9 mouse cellular contexts compared by ENCODE assay signal in genomic region chr15:7563279-7563678, GRCm38 (mm10).
A peak's percentile ranks its signal among the peaks of the same experiment; 100 is the strongest.
DNase-seq lines count a peak whose midpoint lies in the region; ATAC-seq and TF ChIP-seq lines count a peak whose summit lies in the region.
"Had no signal": no experiment of that assay in that cellular context is flagged by ENCODE, and none has a peak within 500 bp of the region (broad histone marks: within the 10 kb centered on the region; RNA-seq: fewer than 3 reads in every experiment).

No protein-coding gene starts in this region.

- no peak for DNase-seq in forebrain, postnatal 0 days
- DNase-seq in kidney, postnatal 36 days, result no peak
- DNase-seq in midbrain, embryonic 10.5 days (ENCODE audit: low spot score), result no peak

- H3K9ac ChIP-seq in forebrain, postnatal 0 days, result no peak overlapping the region
- no peak overlapping the region for H3K9ac ChIP-seq in forebrain, embryonic 12.5 days
- H3K9ac ChIP-seq in kidney, embryonic 15.5 days, result no peak overlapping the region
- no peak overlapping the region for H3K9ac ChIP-seq in midbrain, embryonic 15.5 days
- no peak overlapping the region for H3K9ac ChIP-seq in embryonic facial prominence, embryonic 15.5 days
- H3K9ac ChIP-seq: limb, embryonic 13.5 days; liver, embryonic 15.5 days had no signal

- no peak for TF ChIP-seq CTCF in forebrain, postnatal 0 days (IDR thresholded peaks at IDR 0.05; ENCODE audit: low read depth)

- no peak overlapping the region for H3K4me2 ChIP-seq in forebrain, postnatal 0 days (ENCODE audit: low read depth)
- no peak overlapping the region for H3K4me2 ChIP-seq in forebrain, embryonic 12.5 days
- H3K4me2 ChIP-seq in kidney, embryonic 15.5 days, result no peak overlapping the region
- no peak overlapping the region for H3K4me2 ChIP-seq in midbrain, embryonic 15.5 days
- H3K4me2 ChIP-seq in embryonic facial prominence, embryonic 15.5 days (replicated peaks), result no peak overlapping the region
- H3K4me2 ChIP-seq: limb, embryonic 13.5 days; liver, embryonic 15.5 days had no signal

- no peaks in the 10 kb centered on the region for H3K9me3 ChIP-seq in forebrain, postnatal 0 days (ENCODE audit: low read length)
- H3K9me3 ChIP-seq in forebrain, embryonic 12.5 days, result no peaks in the 10 kb centered on the region
- H3K9me3 ChIP-seq in kidney, embryonic 15.5 days (replicated peaks), result no peaks in the 10 kb centered on the region
- H3K9me3 ChIP-seq in midbrain, embryonic 15.5 days, result no peaks in the 10 kb centered on the region
- no peaks in the 10 kb centered on the region for H3K9me3 ChIP-seq in midbrain, embryonic 10.5 days (replicated peaks)
- H3K9me3 ChIP-seq in embryonic facial prominence, embryonic 15.5 days (replicated peaks), result no peaks in the 10 kb centered on the region
- H3K9me3 ChIP-seq: limb, embryonic 13.5 days; liver, embryonic 15.5 days had no signal

- no peaks in the 10 kb centered on the region for H3K27me3 ChIP-seq in forebrain, postnatal 0 days (ENCODE audit: insufficient read depth, low read length)
- no peaks in the 10 kb centered on the region for H3K27me3 ChIP-seq in forebrain, embryonic 12.5 days
- H3K27me3 ChIP-seq in kidney, embryonic 15.5 days, result no peaks in the 10 kb centered on the region
- no peaks in the 10 kb centered on the region for H3K27me3 ChIP-seq in midbrain, embryonic 15.5 days (replicated peaks)
- H3K27me3 ChIP-seq in midbrain, embryonic 10.5 days (ENCODE audit: low read depth, poor library complexity, severe bottlenecking), result no peaks in the 10 kb centered on the region
- no peaks in the 10 kb centered on the region for H3K27me3 ChIP-seq in embryonic facial prominence, embryonic 15.5 days
- H3K27me3 ChIP-seq: limb, embryonic 13.5 days; liver, embryonic 15.5 days had no signal

- no peaks in the 10 kb centered on the region for H3K36me3 ChIP-seq in forebrain, postnatal 0 days (ENCODE audit: insufficient read depth)
- H3K36me3 ChIP-seq in forebrain, embryonic 12.5 days (replicated peaks), result no peaks in the 10 kb centered on the region
- H3K36me3 ChIP-seq in kidney, embryonic 15.5 days, result no peaks in the 10 kb centered on the region
- no peaks in the 10 kb centered on the region for H3K36me3 ChIP-seq in midbrain, embryonic 15.5 days (replicated peaks)
- no peaks in the 10 kb centered on the region for H3K36me3 ChIP-seq in midbrain, embryonic 10.5 days
- H3K36me3 ChIP-seq in embryonic facial prominence, embryonic 15.5 days, result no peaks in the 10 kb centered on the region
- H3K36me3 ChIP-seq: limb, embryonic 13.5 days; liver, embryonic 15.5 days had no signal

- H3K4me3 ChIP-seq in forebrain, postnatal 0 days (ENCODE audit: low read depth, low read length), result no peak overlapping the region
- no peak overlapping the region for H3K4me3 ChIP-seq in forebrain, embryonic 12.5 days (replicated peaks)
- no peak overlapping the region for H3K4me3 ChIP-seq in kidney, embryonic 15.5 days (replicated peaks)
- H3K4me3 ChIP-seq in midbrain, embryonic 15.5 days, result no peak overlapping the region
- H3K4me3 ChIP-seq in midbrain, embryonic 10.5 days, result no peak overlapping the region
- no peak overlapping the region for H3K4me3 ChIP-seq in embryonic facial prominence, embryonic 15.5 days (replicated peaks)
- H3K4me3 ChIP-seq: limb, embryonic 13.5 days; liver, embryonic 15.5 days had no signal

- H3K4me1 ChIP-seq in forebrain, postnatal 0 days (ENCODE audit: insufficient read depth), result no peaks in the 10 kb centered on the region
- H3K4me1 ChIP-seq in forebrain, embryonic 12.5 days, result no peaks in the 10 kb centered on the region
- H3K4me1 ChIP-seq in kidney, embryonic 15.5 days, result peaks cover 6% of the 10 kb centered on the region
- H3K4me1 ChIP-seq in midbrain, embryonic 15.5 days, result no peaks in the 10 kb centered on the region
- H3K4me1 ChIP-seq in midbrain, embryonic 10.5 days, result no peaks in the 10 kb centered on the region
- H3K4me1 ChIP-seq in embryonic facial prominence, embryonic 15.5 days, result peaks cover 16% of the 10 kb centered on the region
- H3K4me1 ChIP-seq: limb, embryonic 13.5 days; liver, embryonic 15.5 days had no signal

- ATAC-seq in forebrain, postnatal 0 days, result peak; percentile 34
- no peak for ATAC-seq in forebrain, embryonic 12.5 days (ENCODE audit: low FRiP score)
- no peak for ATAC-seq in kidney, embryonic 15.5 days (replicated peaks; ENCODE audit: low FRiP score)
- peak; percentile 9; the same call in 1 of the 2 replicates for ATAC-seq in midbrain, embryonic 15.5 days (replicated peaks)
- ATAC-seq in embryonic facial prominence, embryonic 15.5 days (ENCODE audit: insufficient number of reproducible peaks, low FRiP score, low TSS enrichment, low read depth), result no peak

- no peak overlapping the region for H3K27ac ChIP-seq in forebrain, postnatal 0 days (ENCODE audit: low read depth, low read length)
- no peak overlapping the region for H3K27ac ChIP-seq in forebrain, embryonic 12.5 days
- H3K27ac ChIP-seq in kidney, embryonic 15.5 days, result peak overlapping the region; percentile 62
- no peak overlapping the region for H3K27ac ChIP-seq in midbrain, embryonic 15.5 days
- no peak overlapping the region for H3K27ac ChIP-seq in midbrain, embryonic 10.5 days (replicated peaks)
- peak overlapping the region; percentile 58 for H3K27ac ChIP-seq in embryonic facial prominence, embryonic 15.5 days (replicated peaks)
- H3K27ac ChIP-seq: limb, embryonic 13.5 days; liver, embryonic 15.5 days had no signal

- WGBS in forebrain, postnatal 0 days, result 64% methylated on average over 4 of the region's 4 CpGs
- 90% methylated on average over 4 of the region's 4 CpGs for WGBS in forebrain, embryonic 12.5 days
- WGBS in kidney, embryonic 15.5 days, result 57% methylated on average over 4 of the region's 4 CpGs
- WGBS in midbrain, embryonic 15.5 days, result 78% methylated on average over 4 of the region's 4 CpGs
- WGBS in midbrain, embryonic 10.5 days, result 94% methylated on average over 4 of the region's 4 CpGs
- WGBS in embryonic facial prominence, embryonic 15.5 days, result 30% methylated on average over 4 of the region's 4 CpGs

Comparison
In these comparisons a context has a peak if more than half of its experiments do, and no peak if none do; other contexts are left out.
1. ATAC-seq: peak in forebrain, postnatal 0 days (single experiment) and midbrain, embryonic 15.5 days (single experiment); none in forebrain, embryonic 12.5 days (single experiment), kidney, embryonic 15.5 days (single experiment) and embryonic facial prominence, embryonic 15.5 days (single experiment).
2. H3K27ac ChIP-seq: peak in kidney, embryonic 15.5 days (single experiment) and embryonic facial prominence, embryonic 15.5 days (single experiment); none in forebrain, postnatal 0 days (single experiment), forebrain, embryonic 12.5 days (single experiment), midbrain, embryonic 15.5 days (single experiment) and midbrain, embryonic 10.5 days (single experiment).